Mouse (Mus musculus) hematopoietic stem cell, adult 5-6 weeks (primary cell): ENCODE measurements around the gene Il18bp. TPM values are rescaled to one million over a fixed set of nuclear protein-coding genes. Genes with fewer than 3 reads are reported as not detected.

Source experiments
- ATAC-seq, 2 experiments: fragments of 125-278 bp in 1 of 2; replicated peaks in 1 of 2; 2 replicates each; pipeline ENCODE4 v1.8.0; 2016 to 2017; ENCODE audit warnings: inconsistent platforms in 2 of 2, mild to moderate bottlenecking in 2 of 2, moderate number of reproducible peaks in 2 of 2, low read depth in 1 of 2, moderate TSS enrichment in 1 of 2; ENCODE audit not compliant: low FRiP score in 2 of 2, poor library complexity in 2 of 2, severe bottlenecking in 2 of 2, insufficient read depth in 1 of 2, low TSS enrichment in 1 of 2
- total RNA-seq: library from RNA; stranded (forward); fragments of 172-1452, 232-1000 nt; gene quantifications from 2 replicates; pipeline ENCODE4 v1.2.3, GENCODE M21; 2017

Gene Il18bp
- total RNA-seq, 1 experiment from 2014 or later = 3.9 TPM

DNA sequence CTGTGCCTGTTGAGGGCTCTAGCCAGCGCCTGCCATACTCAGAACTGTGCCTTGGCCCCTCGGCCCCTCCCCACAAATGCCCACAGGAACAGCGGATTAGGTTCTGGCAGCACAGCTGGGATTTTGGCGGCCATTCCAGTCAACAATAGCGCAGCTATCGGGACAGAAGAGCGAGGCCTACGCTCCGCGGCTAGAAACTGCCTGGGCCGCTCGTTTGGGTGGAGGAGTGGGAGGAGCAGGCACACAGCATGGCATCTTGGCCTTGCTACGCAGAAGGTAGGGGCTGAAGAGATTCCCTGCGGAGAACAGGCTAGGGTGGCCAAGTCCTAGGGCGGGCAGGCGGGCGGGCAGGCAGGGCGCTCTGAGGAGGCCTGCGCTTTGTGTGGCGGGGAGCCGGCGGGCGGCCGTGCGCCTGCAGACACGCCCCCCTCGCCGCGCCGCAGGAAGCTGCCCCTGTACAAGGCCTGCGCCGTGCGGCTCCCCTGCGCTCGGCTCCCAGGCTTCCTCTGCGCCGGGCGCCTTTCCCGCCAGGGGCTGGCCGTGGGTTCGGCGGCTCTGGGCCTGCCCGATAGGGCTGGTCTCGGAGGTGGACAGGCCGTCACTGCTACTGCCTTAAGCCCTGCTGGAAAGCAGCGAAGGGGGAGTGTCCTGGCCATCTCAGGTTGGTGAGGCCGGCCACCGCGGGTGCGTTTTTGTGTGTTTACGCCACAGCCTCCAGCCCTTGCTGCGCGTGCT lies 48.6 kb downstream of the Il18bp start:
- ATAC-seq = peak; percentile 46 to 62

DNA sequence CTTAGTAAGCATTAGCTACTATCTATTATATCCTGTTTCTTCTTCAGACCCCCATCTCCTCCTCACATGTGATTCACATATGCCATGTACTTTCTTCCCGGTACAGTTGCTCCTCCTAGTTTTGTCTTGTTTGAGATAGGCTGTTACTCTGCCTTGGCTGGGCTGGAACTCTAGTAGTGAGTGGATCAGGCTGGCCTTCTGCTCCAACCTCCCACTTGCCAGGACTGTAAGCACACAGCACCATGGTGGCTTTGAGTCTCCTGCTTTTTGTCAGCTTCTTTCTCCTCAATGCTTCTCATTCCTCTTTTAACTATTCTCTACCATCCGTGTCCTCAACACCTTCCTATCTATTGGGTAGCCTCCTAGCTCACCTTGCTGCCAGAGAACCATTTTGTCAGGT lies 49.7 kb downstream of the Il18bp start:
- no peak for ATAC-seq

DNA sequence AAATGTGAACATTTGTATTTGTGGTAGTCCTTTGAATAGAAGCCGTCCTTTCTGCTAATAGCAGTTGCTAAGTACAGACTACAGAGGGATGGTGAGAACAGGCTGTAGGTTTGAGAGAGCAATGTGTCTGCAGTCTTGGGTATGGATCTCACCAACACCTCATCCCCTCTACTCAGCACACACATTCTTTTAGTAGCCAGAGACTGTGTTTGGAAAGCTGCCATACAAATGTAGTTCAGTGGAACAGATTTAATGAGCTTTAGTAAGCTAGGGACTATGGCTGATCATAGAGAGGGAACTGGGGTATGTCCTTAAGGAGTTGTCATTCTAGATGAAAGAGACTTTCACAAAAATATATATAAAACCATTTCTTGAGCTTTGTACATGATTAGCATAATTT lies 51.2 kb downstream of the Il18bp start:
- no peak for ATAC-seq

DNA sequence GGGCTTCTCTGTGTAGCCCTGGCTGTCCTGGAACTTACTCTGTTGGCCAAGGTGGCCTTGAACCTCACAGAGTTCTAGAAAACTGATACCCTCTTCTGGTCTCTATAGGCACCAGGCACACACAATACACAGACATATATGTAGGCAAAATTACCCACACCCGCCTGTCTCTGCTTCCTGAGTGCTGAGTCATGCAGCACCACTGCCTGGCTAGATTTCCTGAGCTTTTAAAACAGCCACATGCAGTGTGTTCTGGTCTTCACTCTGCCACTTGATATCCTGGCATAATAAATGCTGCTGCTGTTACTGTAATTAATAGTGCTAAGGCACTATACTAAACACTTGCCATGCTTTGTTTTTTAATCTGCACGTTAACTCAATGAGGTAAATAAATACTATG lies 52.9 kb downstream of the Il18bp start:
- ATAC-seq = peak; percentile 47 to 57; a peak in 3 of 4 replicates

Other genes starting within 250 kb of the Il18bp start
- gene Phox2a, start 200.4 kb downstream of the Il18bp start, total RNA-seq = not detected in 2 replicates
- 11.0 and 11.9 TPM in 2 replicates for gene Inppl1, start 180.5 kb downstream of the Il18bp start, total RNA-seq
- not detected in 2 replicates for gene Folr2, start 161.5 kb downstream of the Il18bp start, total RNA-seq
- 51.8 and 69.3 TPM in 2 replicates for gene Anapc15, start 155.0 kb downstream of the Il18bp start, total RNA-seq
- not detected in 2 replicates for gene Folr1, start 147.9 kb downstream of the Il18bp start, total RNA-seq
- gene Lamtor1, start 112.8 kb downstream of the Il18bp start, total RNA-seq = 42.7 and 71.2 TPM in 2 replicates
- gene Tomt, start 112.3 kb downstream of the Il18bp start, total RNA-seq = 0.13 and 0.84 TPM in 2 replicates
- 2.4 and 3.2 TPM in 2 replicates for gene Lrrc51, start 84.8 kb downstream of the Il18bp start, total RNA-seq
- 315 and 392 TPM in 2 replicates for gene Numa1, start 84.6 kb downstream of the Il18bp start, total RNA-seq
- gene Rnf121, start 46.8 kb upstream of the Il18bp start, total RNA-seq = 10.9 and 12.1 TPM in 2 replicates
- 38.6 and 41.2 TPM in 2 replicates for gene Xndc1, start 46.8 kb upstream of the Il18bp start, total RNA-seq
- 1.6 and 2.0 TPM in 2 replicates for gene Xntrpc, start 47.0 kb upstream of the Il18bp start, total RNA-seq
- gene Trpc2, start 64.4 kb upstream of the Il18bp start, total RNA-seq = not detected in 2 replicates
- 0.55 and 1.5 TPM in 2 replicates for gene Art1, start 83.1 kb upstream of the Il18bp start, total RNA-seq
- 1.1 TPM in 1 of 2 replicates, not detected in the other for gene Art5, start 90.8 kb upstream of the Il18bp start, total RNA-seq
- gene Chrna10, start 98.1 kb upstream of the Il18bp start, total RNA-seq = 0.31 and 0.60 TPM in 2 replicates
- 55.3 and 58.8 TPM in 2 replicates for gene Nup98, start 191.5 kb upstream of the Il18bp start, total RNA-seq
- 35.2 and 48.2 TPM in 2 replicates for gene Pgap2, start 191.5 kb upstream of the Il18bp start, total RNA-seq
- gene Rhog, start 237.4 kb upstream of the Il18bp start, total RNA-seq = 34.9 and 35.8 TPM in 2 replicates
- 31.1 and 38.0 TPM in 2 replicates for gene Stim1, start 249.1 kb upstream of the Il18bp start, total RNA-seq